Mouse (Mus musculus) hindlimb bud, embryonic 11.5 days (tissue): ENCODE data around the gene Lrp1.

Source experiments
- DNase-seq: peaks from one replicate; pipeline ENCODE4 v3.0.0-alpha.2; 2012; ENCODE audit warnings: low read depth, low spot score; ENCODE audit errors: extremely low spot score

The Lrp1 gene

GRCm38 (mm10) chr10:127616261-127616679 lies 4.7 kb downstream of the Lrp1 start:
- no peak for DNase-seq

GRCm38 (mm10) chr10:127615591-127615990 lies 5.4 kb downstream of the Lrp1 start:
- no peak for DNase-seq

- no peak for DNase-seq
These were observed 5.9 kb downstream of the Lrp1 start for GRCm38 (mm10) chr10:127615034-127615374.

- DNase-seq, result no peak
These were observed 6.5 kb downstream of the Lrp1 start for GRCm38 (mm10) chr10:127614236-127615033.

- DNase-seq, result no peak
These were observed 8.7 kb downstream of the Lrp1 start for GRCm38 (mm10) chr10:127612079-127612775.

DNA sequence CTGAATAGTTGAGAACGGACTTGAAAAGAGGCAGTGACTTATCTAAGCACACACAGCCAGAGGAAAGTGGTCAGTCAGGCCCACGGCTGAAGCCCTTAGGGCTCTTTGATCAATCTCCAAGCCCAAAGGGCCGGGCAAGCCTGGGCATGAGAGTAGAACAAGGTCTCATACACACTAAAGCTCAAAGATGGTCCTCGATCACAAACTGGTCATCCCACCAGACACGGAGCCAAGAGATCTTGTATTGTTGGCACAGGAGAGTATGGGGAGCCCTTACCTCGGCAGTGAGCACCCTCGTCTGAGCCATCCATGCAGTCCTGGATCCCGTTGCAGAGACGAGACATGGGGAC lies 10.9 kb downstream of the Lrp1 start:
- DNase-seq, result no peak

DNA sequence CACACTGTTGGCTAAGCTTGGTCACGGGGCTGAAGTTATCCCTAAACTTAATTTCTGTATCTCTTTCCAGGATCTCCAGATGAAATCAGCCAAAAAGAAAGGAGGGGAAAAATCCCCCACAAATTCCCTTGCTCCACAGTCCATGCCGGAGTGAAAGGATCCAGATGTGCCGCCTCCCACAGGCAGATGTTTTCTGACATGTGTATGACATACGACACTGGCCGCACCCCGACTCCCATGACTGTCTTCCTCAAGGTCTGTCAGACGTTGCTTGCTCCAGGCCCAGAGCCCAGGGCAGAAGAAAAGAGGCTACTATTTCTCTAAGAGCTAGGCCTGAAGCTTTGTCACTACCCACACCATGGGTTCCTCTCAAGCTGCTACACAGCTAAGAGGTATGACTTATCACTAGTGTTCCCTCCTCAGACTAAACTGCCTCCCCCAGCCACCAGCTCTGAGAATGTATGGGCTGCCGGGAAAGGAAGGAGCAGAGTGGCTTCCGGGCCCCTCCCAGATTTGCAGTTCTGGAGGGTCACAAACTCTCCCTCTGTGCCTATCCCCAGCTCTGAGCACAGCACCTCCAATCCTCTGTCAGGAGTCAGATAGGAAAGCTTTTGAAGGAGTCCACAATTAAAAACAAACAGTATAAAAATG lies 11.4 kb downstream of the Lrp1 start:
- no peak for DNase-seq

DNA sequence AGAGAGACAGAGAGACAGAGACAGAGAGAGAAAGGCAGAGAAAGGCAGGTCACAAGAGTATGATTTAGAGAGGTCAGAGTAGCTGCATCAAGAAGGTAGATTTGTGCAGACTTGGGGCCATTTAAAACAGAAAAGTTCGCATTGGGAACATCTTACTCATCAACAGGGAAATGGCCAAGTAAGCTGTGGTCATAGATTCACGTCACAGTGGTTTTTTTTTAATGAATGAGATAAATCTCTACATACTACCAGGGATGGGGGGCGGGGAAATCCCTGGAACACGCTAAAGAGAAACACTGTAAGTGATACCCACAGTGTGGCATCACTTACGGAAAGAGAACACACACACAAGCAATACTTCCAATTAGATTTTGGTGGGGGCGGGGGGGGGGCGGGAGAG lies 13.9 kb downstream of the Lrp1 start:
- DNase-seq, result no peak

GRCm38 (mm10) chr10:127605756-127606155 lies 15.2 kb downstream of the Lrp1 start:
- DNase-seq, result no peak

DNA sequence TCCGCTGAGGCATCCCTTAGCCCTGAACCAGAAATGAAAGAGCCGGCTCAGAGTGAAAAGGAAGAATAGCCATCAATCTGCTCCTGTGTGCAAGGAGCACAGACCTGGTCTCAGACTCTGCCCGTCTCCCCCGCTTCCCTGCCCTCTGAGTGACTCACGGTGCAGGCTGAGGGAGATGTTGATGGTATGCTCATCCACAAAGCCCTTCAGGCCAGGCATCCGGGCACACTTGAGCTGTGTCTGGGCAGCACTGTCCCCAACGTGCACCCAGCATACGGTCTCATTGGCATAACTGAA lies 15.7 kb downstream of the Lrp1 start:
- no peak for DNase-seq

DNA sequence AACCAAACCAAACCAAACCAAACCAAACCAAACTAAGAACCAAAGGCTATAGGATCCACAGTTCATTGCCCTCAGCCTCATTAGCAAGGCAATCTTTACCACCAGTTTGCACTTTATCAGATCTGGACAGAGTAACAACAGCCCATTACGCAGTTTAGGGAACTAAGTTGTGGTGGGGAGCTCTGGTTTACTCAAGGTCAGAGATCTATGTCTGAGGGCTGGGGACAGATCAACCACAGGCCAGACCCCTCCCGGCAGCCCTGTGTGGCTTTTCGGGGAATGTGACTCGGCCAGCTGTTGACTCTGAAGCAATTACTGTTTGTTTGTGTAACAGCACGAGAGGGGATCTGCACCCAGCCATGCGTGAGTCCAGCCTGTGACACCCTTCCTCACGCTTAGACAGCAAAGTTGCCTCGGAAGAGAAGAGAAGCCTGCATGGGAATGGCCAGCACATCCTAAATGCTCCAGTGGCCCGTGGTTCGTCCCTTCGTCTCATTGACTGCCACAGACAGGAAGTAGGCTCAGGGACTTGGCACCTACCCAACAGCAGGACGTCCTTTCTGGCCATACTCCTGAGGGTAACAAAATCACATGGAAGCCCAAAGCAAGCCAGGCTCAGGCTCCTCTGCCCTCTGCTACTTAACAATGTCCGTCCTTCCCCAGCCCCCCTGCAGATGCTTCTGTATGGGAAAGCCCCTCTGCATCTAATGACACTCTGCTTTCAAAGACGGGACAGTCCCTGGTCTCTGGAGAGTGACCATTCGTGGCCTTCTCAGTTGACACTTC lies 16.3 kb downstream of the Lrp1 start:
- DNase-seq, result no peak

DNA sequence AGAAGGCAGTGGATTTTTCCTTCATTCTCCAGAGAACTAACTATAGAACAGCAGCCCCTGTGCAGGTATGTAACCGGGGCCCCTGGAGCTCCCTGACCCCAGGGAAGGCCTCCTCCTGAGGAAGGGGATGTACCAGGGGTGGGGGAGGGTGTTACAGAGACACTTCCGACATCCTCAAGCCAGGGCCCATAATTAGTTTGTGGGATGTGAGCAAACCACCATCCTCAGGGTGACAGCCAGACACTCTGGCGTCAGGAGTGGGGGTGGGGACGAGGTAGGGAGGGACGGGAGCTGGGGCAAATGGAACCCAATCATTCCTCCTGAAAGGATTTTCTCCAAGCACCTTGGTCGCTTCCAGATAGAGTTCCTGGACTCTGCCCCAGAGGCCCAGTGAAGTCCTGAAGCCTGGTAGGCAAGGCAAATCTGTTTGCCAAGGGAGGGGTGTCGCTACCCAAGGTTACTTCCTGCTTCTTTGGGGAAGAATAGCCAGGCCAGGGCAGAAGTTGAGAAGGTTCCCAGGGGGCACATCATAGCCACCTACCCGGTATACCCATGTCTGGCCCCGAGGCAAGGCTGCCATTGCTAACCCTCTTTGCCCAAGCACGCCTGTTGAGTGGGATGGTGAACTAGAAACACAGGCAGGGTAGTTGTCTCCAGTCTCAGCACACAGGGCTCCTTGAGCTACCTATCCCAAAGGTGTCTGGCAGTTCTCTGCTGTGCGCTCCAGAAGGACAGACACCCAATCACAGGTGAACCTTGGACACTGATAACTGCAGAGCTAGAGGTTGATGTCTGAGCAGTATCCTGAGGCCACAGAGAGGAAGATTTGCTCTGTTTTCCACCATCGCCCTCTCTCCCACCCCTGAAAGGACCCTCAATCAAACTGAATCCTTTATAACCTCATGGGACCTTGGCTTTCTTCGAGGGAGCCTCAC lies 17.2 kb downstream of the Lrp1 start:
- DNase-seq, result no peak

DNA sequence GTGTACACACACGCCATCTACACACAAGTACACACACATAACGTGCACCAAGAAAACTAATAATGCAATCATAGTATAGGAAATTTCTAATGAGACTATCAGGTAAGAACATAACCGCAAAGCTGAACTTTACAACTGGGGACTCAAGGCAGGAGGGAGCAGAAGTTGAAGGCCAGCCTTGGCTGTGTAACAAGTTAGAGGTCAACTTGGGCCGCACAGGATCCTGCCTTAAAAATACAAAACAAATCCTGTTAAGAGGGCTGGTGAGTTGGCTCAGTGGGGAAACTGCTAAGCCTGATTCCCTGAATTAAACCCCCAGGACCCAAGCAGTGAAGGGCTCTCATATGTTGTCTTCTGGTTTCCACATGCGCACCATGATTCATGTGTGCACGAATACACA lies 18.8 kb downstream of the Lrp1 start:
- no peak for DNase-seq

DNA sequence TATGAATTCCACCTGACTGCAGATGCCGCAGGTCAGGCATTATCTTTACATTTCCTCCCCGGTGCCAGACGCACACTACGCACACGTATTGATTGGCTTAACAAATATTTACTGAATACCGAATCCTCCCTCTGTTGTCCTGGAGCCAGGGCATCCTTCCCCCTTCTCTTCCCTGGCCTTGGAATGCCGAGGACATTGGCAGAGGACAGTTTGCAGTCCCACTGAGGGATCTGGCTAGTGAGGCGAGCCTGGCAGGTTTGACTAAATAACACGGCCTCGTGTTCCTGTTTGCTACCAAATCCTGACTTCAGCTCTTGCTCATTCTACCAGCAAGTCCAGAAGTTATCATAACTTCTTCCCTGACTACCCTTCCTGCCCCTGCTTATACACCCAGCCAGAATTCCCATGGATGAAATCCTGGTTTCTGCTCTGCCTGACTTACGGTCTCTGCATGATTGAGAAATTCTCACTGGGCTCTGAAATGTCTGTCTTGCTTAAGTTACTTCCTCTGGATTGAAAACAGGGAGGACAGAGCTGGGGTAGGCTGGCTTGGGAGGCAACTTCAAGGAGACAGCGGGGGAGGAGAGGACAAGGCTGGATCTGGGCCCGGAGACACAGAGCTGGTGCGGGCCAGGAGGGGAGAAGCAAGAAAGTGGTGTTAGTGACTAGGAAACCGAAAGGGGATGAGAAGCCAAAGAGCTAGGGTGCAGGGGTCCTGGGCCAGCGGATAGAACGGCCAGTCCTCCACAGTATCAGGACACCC lies 21.0 kb downstream of the Lrp1 start:
- no peak for DNase-seq

DNA sequence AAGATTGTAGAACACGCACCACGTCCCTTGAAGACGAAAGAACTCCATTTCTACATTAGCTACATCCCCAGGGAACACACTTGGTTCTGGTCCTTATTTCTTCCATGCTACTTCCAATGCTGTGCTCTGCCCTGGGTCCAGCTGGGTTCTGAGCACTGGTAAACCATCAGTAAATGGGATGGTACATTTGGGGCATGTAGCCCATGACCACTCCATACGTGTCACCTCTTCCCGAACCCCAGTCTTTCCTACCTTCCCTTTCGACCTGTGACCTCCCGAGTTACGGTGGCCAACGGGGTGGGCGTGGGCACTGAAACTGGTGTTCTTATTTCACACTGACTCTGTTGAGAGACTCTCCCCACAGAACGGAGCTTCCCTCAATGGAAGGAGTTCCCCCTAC lies 21.7 kb downstream of the Lrp1 start:
- no peak for DNase-seq

DNA sequence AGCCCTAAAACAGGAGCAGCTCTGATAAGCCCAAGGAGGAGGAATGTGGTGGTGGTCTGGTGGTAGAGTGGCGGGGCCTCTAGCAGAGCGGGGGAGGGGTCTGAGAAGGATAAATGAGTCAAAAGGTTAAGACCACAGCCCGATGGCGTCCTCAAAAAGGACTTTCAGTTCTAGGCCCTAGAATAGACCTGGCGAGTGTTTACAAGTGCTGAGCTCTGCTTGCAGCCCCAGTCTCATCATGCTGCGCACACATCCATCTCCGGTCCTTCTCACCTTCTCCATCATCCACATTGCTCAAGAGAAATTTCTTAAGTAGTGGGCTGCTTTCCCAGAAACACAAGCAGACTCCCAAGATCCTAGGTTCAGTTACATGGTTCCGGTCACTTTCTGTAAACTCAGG lies 22.3 kb downstream of the Lrp1 start:
- DNase-seq, result no peak

DNA sequence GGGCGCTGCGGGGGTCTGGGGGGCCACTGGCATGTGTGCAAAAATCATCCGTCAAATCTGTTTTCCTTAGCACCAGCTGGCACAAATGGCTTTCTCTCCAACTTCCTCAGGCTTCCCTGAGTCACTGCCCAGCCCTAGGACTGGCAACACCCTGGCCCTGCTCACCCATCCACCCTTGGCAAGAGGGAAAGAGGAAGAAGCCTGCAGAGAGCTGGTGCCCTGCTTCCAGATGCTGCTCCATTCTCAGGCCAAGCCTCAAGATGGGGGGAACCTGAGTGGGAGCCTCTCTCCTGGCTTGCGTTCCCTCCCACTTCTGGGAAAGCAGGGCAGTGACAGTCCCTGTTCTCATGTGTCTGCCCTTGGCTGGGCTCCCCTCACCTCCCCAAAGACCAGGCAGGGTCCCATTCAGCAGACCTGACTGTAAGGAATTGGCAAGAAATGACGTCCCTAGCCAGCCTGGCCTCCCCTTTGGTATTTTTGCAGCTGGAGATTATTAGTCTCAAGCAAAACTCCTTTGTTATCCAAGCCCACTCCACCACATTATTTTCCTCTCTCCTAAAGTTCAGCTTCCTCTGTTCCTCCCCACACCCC lies 23.5 kb downstream of the Lrp1 start:
- DNase-seq, result no peak

- DNase-seq, result no peak
These were observed 24.5 kb downstream of the Lrp1 start for GRCm38 (mm10) chr10:127596321-127596941.
